Mouse (Mus musculus): ENCODE results near the gene Gtf2i. TPM values are rescaled to one million over a fixed set of nuclear protein-coding genes. Genes with fewer than 3 reads are reported as not detected.

Gene Gtf2i
- polyA plus RNA-seq, 1 experiment = 157 TPM

- no peak for DNase-seq
- 90% methylated on average over 7 of the region's 7 CpGs for WGBS
- no peak for TF ChIP-seq CTCF (IDR thresholded peaks at IDR 0.05; ENCODE audit: borderline replicate concordance, insufficient read depth, low read depth, low read length)
- TF ChIP-seq POLR2A (IDR thresholded peaks at IDR 0.05; ENCODE audit: borderline replicate concordance, insufficient read depth, low read length) = no peak
- no peaks in the 10 kb centered on the region for H3K27me3 ChIP-seq (ENCODE audit: control insufficient read depth, insufficient read depth, low read length)
- H3K4me3 ChIP-seq (replicated peaks; ENCODE audit: insufficient read depth, low read depth, low read length) = no peak within 1 kb of the TSS
- peaks cover 2% of the 10 kb centered on the region; the same call in 1 of the 2 replicates for H3K4me1 ChIP-seq (ENCODE audit: control insufficient read depth, insufficient read depth, low read length)
- H3K27ac ChIP-seq (ENCODE audit: insufficient read depth, low read length) = no peak within 1 kb of the TSS
These were observed 85.2 kb downstream of the Gtf2i start, which contains the start of gene Ncf1 for GRCm38 (mm10) chr5:134229391-134229790. TSS of gene Ncf1 (minus strand) at chr5:134229625.

DNA sequence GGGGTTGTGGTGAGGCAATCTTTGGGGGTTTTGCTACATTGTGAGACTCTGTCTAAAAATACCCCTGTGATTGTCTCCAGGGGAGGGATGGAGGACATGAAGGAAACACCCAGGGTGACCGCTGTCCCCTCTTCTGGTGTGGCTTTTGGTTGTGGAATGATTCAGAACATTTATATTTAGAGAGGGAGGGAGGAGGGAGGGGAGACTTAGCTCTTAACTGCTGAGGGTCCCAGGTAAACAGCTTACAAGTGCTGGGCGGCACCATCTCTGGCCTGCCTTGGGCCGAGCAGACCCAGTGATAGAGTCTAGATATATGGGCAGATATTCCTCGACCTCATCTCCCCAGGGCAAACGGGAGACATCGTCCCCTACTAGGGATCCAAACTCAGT, 86.3 kb downstream of the Gtf2i start:
- WGBS = 82% methylated on average over 6 of the region's 6 CpGs
- Histone ChIP-seq H3K4me1 (ENCODE audit: control insufficient read depth, insufficient read depth, low read length) (peaks cover 2% of the 10 kb centered on the region; the same call in 1 of the 2 replicates), H3K4me3 (replicated peaks; ENCODE audit: insufficient read depth, low read depth, low read length) (no peak overlapping the region), H3K27me3 (ENCODE audit: control insufficient read depth, insufficient read depth, low read length) (no peaks in the 10 kb centered on the region), H3K27ac (ENCODE audit: insufficient read depth, low read length) (no peak overlapping the region)
- TF ChIP-seq CTCF (IDR thresholded peaks at IDR 0.05; ENCODE audit: borderline replicate concordance, insufficient read depth, low read depth, low read length) (no peak), POLR2A (IDR thresholded peaks at IDR 0.05; ENCODE audit: borderline replicate concordance, insufficient read depth, low read length) (no peak)
- no peak for DNase-seq

DNA sequence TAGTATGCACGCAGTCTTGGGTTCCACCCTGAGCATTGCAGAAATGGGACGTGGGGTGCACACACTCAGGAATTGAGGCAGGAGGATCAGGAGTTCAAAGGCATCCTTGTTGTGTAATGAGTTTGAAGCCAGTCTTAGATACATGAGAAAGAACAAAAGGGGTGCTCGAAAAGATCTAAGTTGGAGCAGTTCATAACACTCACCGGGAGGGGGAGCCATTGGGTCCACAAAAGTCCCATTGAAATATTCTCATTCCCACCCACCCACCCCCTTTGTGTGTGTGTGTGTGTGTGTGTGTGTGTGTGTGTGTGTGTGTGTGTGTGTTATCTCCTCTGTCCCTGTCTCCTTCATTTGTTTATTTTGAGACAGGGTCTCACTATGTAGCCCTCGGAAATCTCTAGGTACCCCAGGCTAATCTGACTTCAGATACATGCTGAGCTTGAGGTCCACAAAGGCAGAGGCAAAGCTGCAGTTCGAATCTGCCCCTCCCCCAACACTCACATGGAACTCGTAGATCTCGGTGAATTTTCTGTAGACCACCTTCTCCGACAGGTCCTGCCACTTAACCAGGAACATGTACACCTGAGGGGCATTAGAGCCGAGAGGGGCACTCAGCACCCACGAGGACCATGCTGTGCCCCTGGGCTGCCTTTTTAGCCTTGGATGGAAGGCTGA, 86.8 kb downstream of the Gtf2i start:
- no peaks in the 10 kb centered on the region for H3K27me3 ChIP-seq (ENCODE audit: control insufficient read depth, insufficient read depth, low read length)
- H3K4me1 ChIP-seq (ENCODE audit: control insufficient read depth, insufficient read depth, low read length) = peaks cover 2% of the 10 kb centered on the region; the same call in 1 of the 2 replicates
- no peak overlapping the region for H3K27ac ChIP-seq (ENCODE audit: insufficient read depth, low read length)
- H3K4me3 ChIP-seq (replicated peaks; ENCODE audit: insufficient read depth, low read depth, low read length) = no peak overlapping the region
- no peak for DNase-seq
- WGBS = 35% methylated on average over 11 of the region's 11 CpGs
- TF ChIP-seq CTCF (IDR thresholded peaks at IDR 0.05; ENCODE audit: borderline replicate concordance, insufficient read depth, low read depth, low read length) (peak; percentile 10; the same call in 1 of the 2 replicates), POLR2A (IDR thresholded peaks at IDR 0.05; ENCODE audit: borderline replicate concordance, insufficient read depth, low read length) (no peak)

DNA sequence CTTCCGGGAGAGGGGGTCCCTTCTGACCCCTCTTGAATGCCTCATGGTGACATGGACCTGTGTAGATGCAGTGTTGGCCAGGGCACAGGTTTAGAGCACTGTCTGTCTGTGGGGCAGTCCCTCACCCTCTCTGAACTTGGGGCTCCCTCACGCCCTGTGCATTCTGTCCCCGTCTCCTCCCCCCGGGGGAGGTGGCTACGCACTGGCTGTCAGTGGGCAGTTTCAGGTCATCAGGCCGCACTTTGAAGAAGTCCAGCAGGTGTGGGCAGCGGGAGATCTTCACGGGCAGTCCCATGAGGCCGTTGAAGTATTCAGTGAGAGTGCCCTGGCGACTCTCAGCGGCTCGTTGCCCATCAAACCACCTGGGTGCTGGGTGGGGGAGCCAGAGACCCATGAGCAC, 87.6 kb downstream of the Gtf2i start:
- no peaks in the 10 kb centered on the region for H3K27me3 ChIP-seq (ENCODE audit: control insufficient read depth, insufficient read depth, low read length)
- TF ChIP-seq CTCF (IDR thresholded peaks at IDR 0.05; ENCODE audit: borderline replicate concordance, insufficient read depth, low read depth, low read length) (no peak), POLR2A (IDR thresholded peaks at IDR 0.05; ENCODE audit: borderline replicate concordance, insufficient read depth, low read length) (no peak)
- 59% methylated on average over 12 of the region's 12 CpGs for WGBS
- H3K4me3 ChIP-seq (replicated peaks; ENCODE audit: insufficient read depth, low read depth, low read length) = no peak overlapping the region
- no peak for DNase-seq
- no peak overlapping the region for H3K27ac ChIP-seq (ENCODE audit: insufficient read depth, low read length)
- no peaks in the 10 kb centered on the region for H3K4me1 ChIP-seq (ENCODE audit: control insufficient read depth, insufficient read depth, low read length)

- DNase-seq = no peak
- H3K4me3 ChIP-seq (replicated peaks; ENCODE audit: insufficient read depth, low read depth, low read length) = no peak overlapping the region
- WGBS = 73% methylated on average over 30 of the region's 30 CpGs
- H3K27me3 ChIP-seq (ENCODE audit: control insufficient read depth, insufficient read depth, low read length) = no peaks in the 10 kb centered on the region
- TF ChIP-seq POLR2A (IDR thresholded peaks at IDR 0.05; ENCODE audit: borderline replicate concordance, insufficient read depth, low read length) = no peak
- TF ChIP-seq CTCF (IDR thresholded peaks at IDR 0.05; ENCODE audit: borderline replicate concordance, insufficient read depth, low read depth, low read length) = no peak
- H3K4me1 ChIP-seq (ENCODE audit: control insufficient read depth, insufficient read depth, low read length) = no peaks in the 10 kb centered on the region
- no peak overlapping the region for H3K27ac ChIP-seq (ENCODE audit: insufficient read depth, low read length)
These were observed 89.3 kb downstream of the Gtf2i start for GRCm38 (mm10) chr5:134225110-134225901.

DNA sequence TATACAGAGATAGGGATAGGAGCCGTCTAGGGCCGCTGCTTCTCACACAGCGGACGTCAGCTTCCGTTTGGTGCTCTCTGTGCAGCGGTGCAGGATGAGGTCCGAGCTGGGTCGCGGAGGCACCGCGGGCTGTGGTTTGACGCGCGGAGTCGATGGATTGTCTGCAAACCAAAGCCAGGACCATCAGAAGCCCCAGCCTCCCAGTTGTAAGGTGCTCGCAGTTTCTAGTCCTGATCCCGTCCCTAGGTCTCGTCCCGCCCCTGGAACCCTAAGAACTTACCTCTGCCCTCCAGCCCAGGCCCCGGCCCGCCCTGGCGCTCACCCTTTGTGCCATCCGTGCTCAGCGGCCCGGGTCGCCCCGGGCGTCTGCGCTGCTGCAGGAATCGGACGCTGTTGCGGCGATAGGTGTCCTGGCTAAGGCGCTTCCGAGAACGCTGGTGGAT, 92.8 kb downstream of the Gtf2i start:
- no peak overlapping the region for H3K27ac ChIP-seq (ENCODE audit: insufficient read depth, low read length)
- no peaks in the 10 kb centered on the region for H3K27me3 ChIP-seq (ENCODE audit: control insufficient read depth, insufficient read depth, low read length)
- TF ChIP-seq CTCF (IDR thresholded peaks at IDR 0.05; ENCODE audit: borderline replicate concordance, insufficient read depth, low read depth, low read length) = no peak
- no peak for TF ChIP-seq POLR2A (IDR thresholded peaks at IDR 0.05; ENCODE audit: borderline replicate concordance, insufficient read depth, low read length)
- 6% methylated on average over 36 of the region's 36 CpGs for WGBS
- no peak for DNase-seq
- H3K4me3 ChIP-seq (replicated peaks; ENCODE audit: insufficient read depth, low read depth, low read length) = no peak overlapping the region
- no peaks in the 10 kb centered on the region for H3K4me1 ChIP-seq (ENCODE audit: control insufficient read depth, insufficient read depth, low read length)

- TF ChIP-seq POLR2A (IDR thresholded peaks at IDR 0.05; ENCODE audit: borderline replicate concordance, insufficient read depth, low read length) (no peak), CTCF (IDR thresholded peaks at IDR 0.05; ENCODE audit: borderline replicate concordance, insufficient read depth, low read depth, low read length) (no peak)
- Histone ChIP-seq H3K4me3 (replicated peaks; ENCODE audit: insufficient read depth, low read depth, low read length) (no peak overlapping the region), H3K4me1 (ENCODE audit: control insufficient read depth, insufficient read depth, low read length) (no peaks in the 10 kb centered on the region), H3K27me3 (ENCODE audit: control insufficient read depth, insufficient read depth, low read length) (no peaks in the 10 kb centered on the region), H3K27ac (ENCODE audit: insufficient read depth, low read length) (no peak overlapping the region)
- no peak for DNase-seq
- WGBS = 60% methylated on average over 4 of the region's 4 CpGs
These were observed 93.3 kb downstream of the Gtf2i start for GRCm38 (mm10) chr5:134221278-134221677.

Data from cerebellum, adult 2 months (tissue).